Mouse (Mus musculus): ENCODE results near the gene Gulp1. TPM values are rescaled to one million over a fixed set of nuclear protein-coding genes. Genes with fewer than 3 reads are reported as not detected.

The Gulp1 gene
- total and polyA plus RNA-seq, 2 experiments from 2014 or later: 6.4 to 12.2 TPM

- ATAC-seq: no peak
- TF ChIP-seq CTCF (IDR thresholded peaks at IDR 0.05; ENCODE audit: low read depth): no peak
- no peak overlapping the region for H3K27ac ChIP-seq
- no peaks in the 10 kb centered on the region for H3K27me3 ChIP-seq (ENCODE audit: insufficient read depth, low read length)
- H3K9me3 ChIP-seq (ENCODE audit: low read length): no peaks in the 10 kb centered on the region
- no peaks in the 10 kb centered on the region for H3K4me1 ChIP-seq (ENCODE audit: insufficient read depth, low read length)
- no peak for DNase-seq (ENCODE audit: low spot score)
- no peak overlapping the region for H3K4me3 ChIP-seq (ENCODE audit: low read length)
- H3K4me2 ChIP-seq (ENCODE audit: low read depth, low read length): no peak overlapping the region
- H3K9ac ChIP-seq (replicated peaks; ENCODE audit: low read length): no peak overlapping the region
- WGBS: 85% methylated on average over 1 of the region's 1 CpGs
- no peaks in the 10 kb centered on the region for H3K36me3 ChIP-seq (ENCODE audit: insufficient read depth, low read length)
Measured at GRCm38 (mm10) chr1:44576001-44576400, 24.7 kb downstream of the Gulp1 start.

- Histone ChIP-seq H3K4me2 (ENCODE audit: low read depth, low read length) (no peak overlapping the region), H3K4me3 (ENCODE audit: low read length) (no peak overlapping the region), H3K27me3 (ENCODE audit: insufficient read depth, low read length) (no peaks in the 10 kb centered on the region), H3K9me3 (ENCODE audit: low read length) (no peaks in the 10 kb centered on the region), H3K36me3 (ENCODE audit: insufficient read depth, low read length) (no peaks in the 10 kb centered on the region), H3K4me1 (ENCODE audit: insufficient read depth, low read length) (no peaks in the 10 kb centered on the region), H3K9ac (replicated peaks; ENCODE audit: low read length) (no peak overlapping the region), H3K27ac (no peak overlapping the region)
- no peak for TF ChIP-seq CTCF (IDR thresholded peaks at IDR 0.05; ENCODE audit: low read depth)
- ATAC-seq (no peak), DNase-seq (ENCODE audit: low spot score) (no peak)
- 71% methylated on average over 2 of the region's 2 CpGs for WGBS
Measured at GRCm38 (mm10) chr1:44576610-44577009, 25.3 kb downstream of the Gulp1 start.

DNA sequence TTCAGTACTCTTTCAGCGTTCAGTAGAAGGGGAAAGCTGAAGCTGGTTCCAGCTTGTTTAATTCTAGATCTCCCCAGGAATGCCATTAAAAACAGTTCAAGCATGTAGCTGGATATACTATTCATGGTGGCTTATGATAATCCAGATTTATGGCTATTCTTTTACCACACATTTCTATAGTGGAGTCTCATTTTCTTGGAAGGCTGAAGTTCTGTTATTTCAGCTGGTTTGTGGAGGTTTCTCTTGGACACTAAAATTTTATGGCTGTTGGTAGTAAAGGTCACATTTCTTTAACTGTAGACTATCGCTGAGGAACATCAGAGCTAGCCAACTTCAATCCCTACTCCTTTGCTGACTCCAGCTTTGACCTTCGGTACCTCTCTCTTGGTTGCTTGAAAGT is 29.1 kb downstream of the Gulp1 start:
- 81% methylated on average over 3 of the region's 3 CpGs for WGBS
- Histone ChIP-seq H3K27ac (no peak overlapping the region), H3K9ac (replicated peaks; ENCODE audit: low read length) (no peak overlapping the region), H3K36me3 (ENCODE audit: insufficient read depth, low read length) (no peaks in the 10 kb centered on the region), H3K9me3 (ENCODE audit: low read length) (no peaks in the 10 kb centered on the region), H3K4me3 (ENCODE audit: low read length) (no peak overlapping the region), H3K4me1 (ENCODE audit: insufficient read depth, low read length) (no peaks in the 10 kb centered on the region), H3K4me2 (ENCODE audit: low read depth, low read length) (no peak overlapping the region), H3K27me3 (ENCODE audit: insufficient read depth, low read length) (no peaks in the 10 kb centered on the region)
- ATAC-seq (no peak), DNase-seq (ENCODE audit: low spot score) (no peak)
- TF ChIP-seq CTCF (IDR thresholded peaks at IDR 0.05; ENCODE audit: low read depth): no peak

DNA sequence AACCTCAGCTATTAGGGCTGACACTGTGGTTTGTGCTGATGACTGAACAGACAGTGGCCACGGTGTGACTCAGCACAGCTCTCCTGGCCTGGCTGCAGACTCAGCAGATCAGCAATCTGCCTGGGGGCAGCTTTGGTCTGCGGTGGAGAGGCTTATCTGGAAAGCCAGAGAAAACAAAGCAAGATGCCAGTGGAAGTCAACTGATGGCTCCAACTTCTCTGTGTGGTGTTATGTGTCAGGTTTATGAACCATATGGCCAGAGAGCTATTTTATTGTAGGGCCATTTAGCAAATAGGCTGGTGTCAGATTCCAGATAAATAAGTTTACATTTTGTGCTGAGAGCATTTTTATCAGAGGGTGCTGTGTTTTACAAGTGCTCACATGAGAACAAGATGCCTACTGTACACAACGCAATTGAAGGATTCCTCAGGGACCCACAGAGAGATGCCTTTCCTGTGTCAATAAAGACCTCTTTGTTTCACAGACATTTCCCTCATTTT is 33.6 kb downstream of the Gulp1 start:
- TF ChIP-seq CTCF (IDR thresholded peaks at IDR 0.05; ENCODE audit: low read depth): no peak
- H3K9me3 ChIP-seq (ENCODE audit: low read length): no peaks in the 10 kb centered on the region
- H3K9ac ChIP-seq (replicated peaks; ENCODE audit: low read length): no peak overlapping the region
- no peaks in the 10 kb centered on the region for H3K36me3 ChIP-seq (ENCODE audit: insufficient read depth, low read length)
- DNase-seq (ENCODE audit: low spot score) (peak; percentile 29), ATAC-seq (peak; percentile 82)
- H3K4me1 ChIP-seq (ENCODE audit: insufficient read depth, low read length): no peaks in the 10 kb centered on the region
- no peak overlapping the region for H3K4me2 ChIP-seq (ENCODE audit: low read depth, low read length)
- H3K27ac ChIP-seq: no peak overlapping the region
- H3K4me3 ChIP-seq (ENCODE audit: low read length): no peak overlapping the region
- 14% methylated on average over 3 of the region's 3 CpGs for WGBS
- H3K27me3 ChIP-seq (ENCODE audit: insufficient read depth, low read length): no peaks in the 10 kb centered on the region

GRCm38 (mm10) chr1:44591742-44592141 is 40.4 kb downstream of the Gulp1 start:
- Histone ChIP-seq H3K9me3 (ENCODE audit: low read length) (no peaks in the 10 kb centered on the region), H3K36me3 (ENCODE audit: insufficient read depth, low read length) (no peaks in the 10 kb centered on the region), H3K4me1 (ENCODE audit: insufficient read depth, low read length) (no peaks in the 10 kb centered on the region), H3K4me3 (ENCODE audit: low read length) (no peak overlapping the region), H3K27me3 (ENCODE audit: insufficient read depth, low read length) (no peaks in the 10 kb centered on the region), H3K4me2 (ENCODE audit: low read depth, low read length) (no peak overlapping the region), H3K9ac (replicated peaks; ENCODE audit: low read length) (no peak overlapping the region), H3K27ac (no peak overlapping the region)
- TF ChIP-seq CTCF (IDR thresholded peaks at IDR 0.05; ENCODE audit: low read depth): no peak
- 0 out of 2 replicates have a peak, but pooled peaks have one; percentile 32 for ATAC-seq
- 40% methylated on average over 3 of the region's 3 CpGs for WGBS
- peak; percentile 3 for DNase-seq (ENCODE audit: low spot score)

DNA sequence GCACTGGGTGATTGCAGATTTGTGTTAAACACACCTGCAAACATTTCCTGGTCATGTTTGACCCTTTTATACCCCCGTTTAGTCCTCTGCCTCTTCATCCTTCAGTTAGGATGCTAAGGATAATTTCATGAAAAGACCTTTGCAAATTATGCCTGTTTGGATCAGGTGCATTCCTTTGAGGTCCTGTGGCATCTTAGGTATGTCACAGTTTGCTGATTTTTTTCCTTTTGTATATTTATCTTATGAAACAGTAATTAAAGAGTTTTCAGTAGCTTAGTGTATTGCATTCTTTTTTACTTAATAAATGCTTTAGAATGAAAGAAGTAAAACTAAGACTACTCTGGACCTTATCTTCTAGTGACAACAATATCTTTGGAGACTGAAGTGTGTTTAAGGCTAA is 41.8 kb downstream of the Gulp1 start:
- TF ChIP-seq CTCF (IDR thresholded peaks at IDR 0.05; ENCODE audit: low read depth): no peak
- Histone ChIP-seq H3K27ac (no peak overlapping the region), H3K4me3 (ENCODE audit: low read length) (no peak overlapping the region), H3K4me2 (ENCODE audit: low read depth, low read length) (no peak overlapping the region), H3K4me1 (ENCODE audit: insufficient read depth, low read length) (no peaks in the 10 kb centered on the region), H3K9me3 (ENCODE audit: low read length) (no peaks in the 10 kb centered on the region), H3K9ac (replicated peaks; ENCODE audit: low read length) (no peak overlapping the region), H3K27me3 (ENCODE audit: insufficient read depth, low read length) (no peaks in the 10 kb centered on the region), H3K36me3 (ENCODE audit: insufficient read depth, low read length) (no peaks in the 10 kb centered on the region)
- DNase-seq (ENCODE audit: low spot score) (no peak), ATAC-seq (no peak)
- WGBS: 89% methylated on average over 1 of the region's 1 CpGs

DNA sequence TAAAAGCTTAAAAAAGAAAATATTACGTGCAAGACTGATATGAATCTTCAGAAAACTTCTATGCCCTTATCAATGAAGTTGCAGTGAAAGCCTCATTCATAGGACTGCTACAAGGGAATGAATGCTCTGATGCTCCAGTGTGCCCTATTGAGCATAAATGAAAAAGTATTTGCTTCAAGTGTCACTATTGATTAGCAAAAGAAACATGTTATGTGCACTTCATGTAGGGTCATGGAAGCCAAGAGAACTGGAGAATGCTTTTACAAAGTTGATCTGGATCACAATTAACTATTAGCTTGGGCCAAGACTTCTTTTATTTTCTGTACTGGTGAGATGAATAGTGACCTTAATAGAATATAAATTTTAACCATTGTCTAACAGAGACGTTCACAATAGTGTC is 47.0 kb downstream of the Gulp1 start:
- Histone ChIP-seq H3K36me3 (ENCODE audit: insufficient read depth, low read length) (no peaks in the 10 kb centered on the region), H3K4me1 (ENCODE audit: insufficient read depth, low read length) (no peaks in the 10 kb centered on the region), H3K9ac (replicated peaks; ENCODE audit: low read length) (no peak overlapping the region), H3K9me3 (ENCODE audit: low read length) (no peaks in the 10 kb centered on the region), H3K4me2 (ENCODE audit: low read depth, low read length) (no peak overlapping the region), H3K27me3 (ENCODE audit: insufficient read depth, low read length) (no peaks in the 10 kb centered on the region), H3K27ac (no peak overlapping the region), H3K4me3 (ENCODE audit: low read length) (no peak overlapping the region)
- ATAC-seq (no peak), DNase-seq (ENCODE audit: low spot score) (no peak)
- 94% methylated on average over 2 of the region's 2 CpGs for WGBS
- TF ChIP-seq CTCF (IDR thresholded peaks at IDR 0.05; ENCODE audit: low read depth): no peak

Measured in hindbrain, postnatal 0 days (tissue).